Mouse (Mus musculus): Measurements from ENCODE around the gene Gipc3. TPM values are rescaled to one million over a fixed set of nuclear protein-coding genes. Genes with fewer than 3 reads are reported as not detected.

Gipc3 gene
- polyA plus RNA-seq, 1 experiment from 2014 or later: not detected

DNA sequence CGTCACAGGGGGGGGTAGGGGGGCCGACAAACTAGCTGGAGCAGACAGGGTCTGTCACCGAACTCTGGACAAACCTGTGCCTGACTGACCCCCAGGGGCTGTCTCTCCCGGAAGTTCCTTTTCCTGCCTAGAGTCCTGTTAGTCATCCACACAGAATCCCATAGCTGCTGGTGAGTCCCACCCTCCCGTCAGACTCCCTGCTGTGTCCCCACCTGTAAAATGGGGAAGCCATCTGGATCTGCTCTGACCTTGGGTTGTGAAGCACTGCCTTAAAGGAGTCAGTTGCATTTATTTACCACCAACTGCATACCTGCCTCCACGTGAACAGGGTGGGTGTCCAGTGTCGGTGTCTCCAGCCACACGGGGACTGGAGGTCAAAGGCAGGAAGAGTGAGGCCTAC lies 48.6 kb downstream of the Gipc3 start:
- ATAC-seq: no peak
- H3K27ac ChIP-seq (ENCODE audit: low read depth, low read length): no peak overlapping the region
- peak overlapping the region; percentile 56 for H3K4me3 ChIP-seq (ENCODE audit: low read depth, low read length)
- no peaks in the 10 kb centered on the region for H3K27me3 ChIP-seq (replicated peaks; ENCODE audit: control insufficient read depth, insufficient read depth, low read length)
- peaks cover 4% of the 10 kb centered on the region; the same call in 1 of the 2 replicates for H3K36me3 ChIP-seq (ENCODE audit: control insufficient read depth, insufficient read depth, low read length)
- H3K9ac ChIP-seq (ENCODE audit: low read length): peak overlapping the region; percentile 85
- WGBS: 61% methylated on average over 8 of the region's 8 CpGs
- DNase-seq (ENCODE audit: low spot score): no peak
- H3K4me1 ChIP-seq (ENCODE audit: control insufficient read depth, insufficient read depth, low read length): peaks cover 16% of the 10 kb centered on the region
- H3K9me3 ChIP-seq (replicated peaks; ENCODE audit: control insufficient read depth, low read length): no peaks in the 10 kb centered on the region
- peak overlapping the region; percentile 99 for H3K4me2 ChIP-seq (ENCODE audit: low read length)

DNA sequence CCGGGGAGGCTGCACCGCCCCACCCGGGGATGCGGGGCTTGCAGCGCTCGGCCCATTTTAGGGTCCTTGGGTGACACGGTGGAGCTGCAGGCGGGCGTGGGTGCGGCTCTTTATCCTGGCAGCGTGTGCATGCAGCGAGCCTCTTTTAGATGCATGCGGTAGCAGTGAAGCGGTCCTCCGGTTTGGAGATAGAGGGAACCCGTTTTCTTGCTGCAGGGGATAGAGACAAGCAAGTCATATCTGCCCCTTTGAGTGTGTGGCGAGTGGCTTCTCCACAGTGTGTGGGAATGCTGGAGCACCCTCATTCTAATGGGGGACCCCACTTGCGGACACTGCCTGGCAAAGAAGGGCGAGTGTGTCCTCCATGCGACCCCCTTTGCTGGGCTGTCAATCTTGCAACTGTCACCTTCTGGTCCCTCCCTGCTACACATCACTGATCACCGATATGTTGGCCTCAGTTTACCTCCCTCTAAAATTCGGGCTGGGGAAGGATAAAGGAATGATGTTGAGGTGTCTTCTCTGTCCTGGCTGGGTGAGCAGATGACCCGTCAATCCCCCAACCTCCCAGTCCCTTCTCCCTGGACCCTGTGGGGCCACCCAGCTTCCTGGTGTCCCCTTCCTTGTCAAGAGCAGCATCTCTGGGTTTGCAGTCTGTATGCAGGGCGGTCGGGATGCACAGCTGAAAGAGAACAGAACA lies 49.6 kb downstream of the Gipc3 start:
- no peaks in the 10 kb centered on the region for H3K9me3 ChIP-seq (replicated peaks; ENCODE audit: control insufficient read depth, low read length)
- 3% methylated on average over 25 of the region's 25 CpGs for WGBS
- peak overlapping the region; percentile 85 for H3K9ac ChIP-seq (ENCODE audit: low read length)
- peak overlapping the region; percentile 88 for H3K27ac ChIP-seq (ENCODE audit: low read depth, low read length)
- DNase-seq (ENCODE audit: low spot score) (no peak), ATAC-seq (no peak; the same call in 1 of the 2 replicates)
- H3K36me3 ChIP-seq (ENCODE audit: control insufficient read depth, insufficient read depth, low read length): peaks cover 4% of the 10 kb centered on the region; the same call in 1 of the 2 replicates
- H3K4me3 ChIP-seq (ENCODE audit: low read depth, low read length): peak overlapping the region; percentile 56
- peaks cover 16% of the 10 kb centered on the region for H3K4me1 ChIP-seq (ENCODE audit: control insufficient read depth, insufficient read depth, low read length)
- H3K4me2 ChIP-seq (ENCODE audit: low read length): peak overlapping the region; percentile 99
- no peaks in the 10 kb centered on the region for H3K27me3 ChIP-seq (replicated peaks; ENCODE audit: control insufficient read depth, insufficient read depth, low read length)

DNA sequence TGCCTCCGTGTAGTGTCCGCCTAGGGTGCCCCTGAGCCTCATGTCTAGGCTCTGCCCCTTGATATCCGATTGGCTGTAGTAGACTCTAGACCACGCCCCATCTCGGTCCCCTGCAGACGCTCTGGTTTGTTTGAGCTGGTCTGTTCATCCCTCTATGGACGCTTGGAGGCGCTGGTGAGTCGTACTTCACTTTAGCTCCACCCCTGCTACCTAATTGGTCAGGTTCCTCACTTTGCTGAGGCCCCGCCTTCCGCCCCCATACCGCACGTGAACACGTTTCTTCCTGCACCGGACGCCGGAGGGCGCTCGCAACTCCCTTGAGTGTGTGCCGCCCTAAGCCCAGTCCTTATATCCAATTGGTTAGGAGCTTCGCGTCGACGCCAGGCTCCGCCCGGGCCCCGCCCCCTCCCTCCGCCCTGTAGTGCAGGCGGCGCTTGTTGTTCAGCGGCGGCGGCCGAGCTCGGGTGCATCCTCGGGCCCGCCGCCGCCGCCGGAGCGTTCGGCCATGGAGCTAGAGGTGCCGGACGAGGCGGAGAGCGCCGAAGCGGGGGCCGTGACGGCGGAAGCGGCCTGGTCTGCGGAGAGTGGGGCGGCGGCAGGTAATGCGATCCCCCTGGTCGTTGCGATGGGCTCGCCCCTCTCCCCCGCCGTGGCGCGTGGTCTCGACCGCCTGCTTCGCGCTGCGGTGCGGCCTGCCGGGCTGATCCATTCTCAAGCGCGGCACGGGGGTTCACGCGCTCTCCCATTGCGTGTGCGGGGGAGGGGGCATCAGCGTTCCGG lies 50.3 kb downstream of the Gipc3 start, which contains the start of gene Pip5k1c:
TSS of gene Pip5k1c (plus strand) at position 410 of the 780 bp plus-strand sequence.
- peak within 1 kb of the TSS; percentile 99 for H3K4me2 ChIP-seq (ENCODE audit: low read length)
- H3K9ac ChIP-seq (ENCODE audit: low read length): peak within 1 kb of the TSS; percentile 85
- no peaks in the 10 kb centered on the region for H3K9me3 ChIP-seq (replicated peaks; ENCODE audit: control insufficient read depth, low read length)
- peaks cover 4% of the 10 kb centered on the region; the same call in 1 of the 2 replicates for H3K36me3 ChIP-seq (ENCODE audit: control insufficient read depth, insufficient read depth, low read length)
- peak within 1 kb of the TSS; percentile 56 for H3K4me3 ChIP-seq (ENCODE audit: low read depth, low read length)
- peak within 1 kb of the TSS; percentile 88 for H3K27ac ChIP-seq (ENCODE audit: low read depth, low read length)
- ATAC-seq (peak; percentile 96), DNase-seq (ENCODE audit: low spot score) (peak; percentile 99)
- peaks cover 16% of the 10 kb centered on the region for H3K4me1 ChIP-seq (ENCODE audit: control insufficient read depth, insufficient read depth, low read length)
- WGBS: 1% methylated on average over 76 of the region's 80 CpGs
- H3K27me3 ChIP-seq (replicated peaks; ENCODE audit: control insufficient read depth, insufficient read depth, low read length): no peaks in the 10 kb centered on the region

DNA sequence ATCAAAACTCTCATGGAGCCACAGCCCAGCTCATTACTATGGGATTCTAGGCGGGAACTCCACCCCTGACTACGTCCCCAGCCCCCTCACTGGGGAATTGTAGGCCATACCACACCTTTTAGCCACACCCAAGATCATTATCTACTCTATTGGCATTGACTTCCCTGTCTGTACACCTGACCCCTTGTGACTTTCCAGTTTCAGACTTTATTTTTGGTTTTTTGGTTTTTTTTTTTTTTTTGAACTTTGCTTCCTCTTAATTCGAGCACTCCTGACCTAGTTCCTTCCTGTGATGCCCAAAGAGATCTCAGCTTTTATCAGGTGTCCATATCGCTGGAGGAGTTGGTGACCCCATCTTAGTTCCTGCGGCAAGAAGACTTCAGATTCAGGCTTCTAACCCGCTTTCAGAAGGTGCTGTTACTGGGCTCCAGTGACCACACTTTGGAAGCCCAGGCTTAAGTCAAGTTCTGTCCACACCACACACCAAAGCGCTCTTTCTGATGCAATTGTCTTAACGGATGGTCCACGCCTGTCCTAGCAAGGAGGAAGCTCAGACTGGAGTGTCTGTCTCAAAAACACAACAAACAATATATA lies 51.5 kb downstream of the Gipc3 start, which contains the start of gene Tjp3:
TSS of gene Tjp3 (minus strand) at position 71 of the 594 bp plus-strand sequence.
- 75% methylated on average over 9 of the region's 9 CpGs for WGBS

DNA sequence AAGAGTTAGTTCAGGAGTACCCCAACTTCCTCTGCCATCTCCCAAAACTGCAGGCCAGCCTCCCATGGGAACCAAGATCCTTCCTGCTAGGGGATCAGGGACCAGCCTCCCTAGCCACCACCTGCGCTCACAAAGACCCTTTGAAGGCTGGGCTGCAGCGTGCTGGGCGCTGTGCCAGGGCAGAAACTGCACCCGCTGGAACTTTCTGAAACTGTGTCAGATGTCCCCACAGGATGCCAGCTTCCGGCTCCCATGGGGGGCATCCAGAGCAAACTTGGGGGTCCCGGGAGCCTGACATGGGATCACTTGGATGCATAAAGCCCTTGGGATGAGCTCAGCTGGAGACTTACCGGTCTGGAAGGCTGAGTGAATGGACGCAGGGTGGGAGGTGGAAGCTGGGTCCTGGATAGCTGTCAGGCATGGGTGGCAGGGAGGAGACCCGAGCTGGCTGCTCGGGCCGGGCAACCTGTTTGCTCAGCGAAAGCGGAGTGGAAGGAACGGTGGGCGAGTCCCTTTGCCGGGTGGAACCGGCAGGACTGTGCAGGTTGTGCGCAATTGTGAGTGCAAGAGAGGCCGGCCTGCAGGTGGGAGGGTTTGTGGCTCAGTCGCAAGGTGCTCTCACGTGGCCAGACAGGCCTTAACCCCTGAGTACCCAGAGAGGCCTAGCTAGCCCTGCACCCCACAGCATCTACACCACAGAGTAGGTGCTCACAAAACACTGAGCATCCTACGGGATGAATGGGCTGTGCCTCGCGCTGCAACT lies 52.2 kb downstream of the Gipc3 start:
- ATAC-seq: no peak
- H3K4me2 ChIP-seq (ENCODE audit: low read length): no peak overlapping the region
- no peak overlapping the region for H3K4me3 ChIP-seq (ENCODE audit: low read depth, low read length)
- DNase-seq (ENCODE audit: low spot score): peak; percentile 34
- H3K36me3 ChIP-seq (ENCODE audit: control insufficient read depth, insufficient read depth, low read length): peaks cover 4% of the 10 kb centered on the region; the same call in 1 of the 2 replicates
- WGBS: 11% methylated on average over 24 of the region's 24 CpGs
- H3K27me3 ChIP-seq (replicated peaks; ENCODE audit: control insufficient read depth, insufficient read depth, low read length): no peaks in the 10 kb centered on the region
- H3K4me1 ChIP-seq (ENCODE audit: control insufficient read depth, insufficient read depth, low read length): peaks cover 16% of the 10 kb centered on the region
- H3K9me3 ChIP-seq (replicated peaks; ENCODE audit: control insufficient read depth, low read length): no peaks in the 10 kb centered on the region
- H3K27ac ChIP-seq (ENCODE audit: low read depth, low read length): 0 out of 2 replicates have a peak overlapping the region, but pooled peaks have one; percentile 5
- H3K9ac ChIP-seq (ENCODE audit: low read length): peak overlapping the region; percentile 25; the same call in 1 of the 2 replicates

More for the DNA sequence above, 51.5 kb downstream of the Gipc3 start, which contains the start of gene Tjp3:
- H3K9me3 ChIP-seq (replicated peaks; ENCODE audit: control insufficient read depth, low read length): no peaks in the 10 kb centered on the region
- DNase-seq (ENCODE audit: low spot score): no peak
- H3K27ac ChIP-seq (ENCODE audit: low read depth, low read length): 0 out of 2 replicates have a peak within 1 kb of the TSS, but pooled peaks have one; percentile 5
- H3K9ac ChIP-seq (ENCODE audit: low read length): peak within 1 kb of the TSS; percentile 25; the same call in 1 of the 2 replicates
- peaks cover 4% of the 10 kb centered on the region; the same call in 1 of the 2 replicates for H3K36me3 ChIP-seq (ENCODE audit: control insufficient read depth, insufficient read depth, low read length)
- no peak for ATAC-seq
- no peak within 1 kb of the TSS for H3K4me2 ChIP-seq (ENCODE audit: low read length)
- no peaks in the 10 kb centered on the region for H3K27me3 ChIP-seq (replicated peaks; ENCODE audit: control insufficient read depth, insufficient read depth, low read length)
- peaks cover 16% of the 10 kb centered on the region for H3K4me1 ChIP-seq (ENCODE audit: control insufficient read depth, insufficient read depth, low read length)
- H3K4me3 ChIP-seq (ENCODE audit: low read depth, low read length): no peak within 1 kb of the TSS

DNA sequence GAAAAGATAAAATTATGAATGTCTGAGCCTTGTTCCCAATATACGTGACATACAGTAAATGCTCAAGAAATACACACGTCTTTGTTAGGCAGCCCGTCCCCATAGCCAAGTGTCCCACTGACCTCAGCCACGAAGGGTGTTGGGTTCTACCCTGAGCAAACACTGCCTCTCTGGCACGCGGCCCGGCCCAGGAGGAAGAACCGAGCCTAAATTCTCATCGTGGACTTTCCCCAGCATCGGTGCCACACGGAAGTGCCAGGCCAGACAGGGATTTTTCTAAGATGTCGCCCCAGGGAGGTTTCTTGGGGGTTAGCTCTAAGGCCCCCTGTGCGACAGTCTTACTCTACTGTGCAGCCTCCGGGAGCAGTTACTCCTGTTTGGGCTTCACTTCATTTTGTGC lies 53.3 kb downstream of the Gipc3 start:
- no peak overlapping the region for H3K4me3 ChIP-seq (ENCODE audit: low read depth, low read length)
- ATAC-seq: no peak
- DNase-seq (ENCODE audit: low spot score): no peak
- no peaks in the 10 kb centered on the region for H3K9me3 ChIP-seq (replicated peaks; ENCODE audit: control insufficient read depth, low read length)
- peaks cover 15% of the 10 kb centered on the region for H3K4me1 ChIP-seq (ENCODE audit: control insufficient read depth, insufficient read depth, low read length)
- WGBS: 65% methylated on average over 14 of the region's 14 CpGs
- no peak overlapping the region for H3K27ac ChIP-seq (ENCODE audit: low read depth, low read length)
- no peak overlapping the region for H3K9ac ChIP-seq (ENCODE audit: low read length)
- H3K4me2 ChIP-seq (ENCODE audit: low read length): no peak overlapping the region
- peaks cover 2% of the 10 kb centered on the region; the same call in 1 of the 2 replicates for H3K27me3 ChIP-seq (replicated peaks; ENCODE audit: control insufficient read depth, insufficient read depth, low read length)
- H3K36me3 ChIP-seq (ENCODE audit: control insufficient read depth, insufficient read depth, low read length): no peaks in the 10 kb centered on the region

DNA sequence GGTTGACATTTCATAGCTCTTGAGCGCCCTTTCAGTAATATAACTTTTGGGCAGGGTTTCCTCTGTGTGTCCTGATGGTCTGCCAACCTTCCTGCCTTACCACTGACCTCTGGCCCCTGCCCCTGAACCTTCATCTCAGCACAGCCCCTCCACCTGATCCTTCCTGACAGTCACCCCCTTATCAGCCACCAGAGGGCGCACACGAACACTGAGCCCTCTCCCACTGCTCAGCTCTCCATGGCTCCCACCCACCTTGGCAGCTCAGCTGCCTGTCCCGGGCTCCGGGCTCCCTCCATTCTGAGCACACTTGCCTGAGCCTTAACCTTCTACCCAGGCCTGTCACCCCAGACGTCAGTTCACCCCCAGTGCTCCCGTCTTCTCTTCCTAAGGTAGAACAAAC lies 53.8 kb downstream of the Gipc3 start:
- ATAC-seq (no peak), DNase-seq (ENCODE audit: low spot score) (peak; percentile 81)
- no peak overlapping the region for H3K4me2 ChIP-seq (ENCODE audit: low read length)
- H3K27ac ChIP-seq (ENCODE audit: low read depth, low read length): no peak overlapping the region
- no peak overlapping the region for H3K9ac ChIP-seq (ENCODE audit: low read length)
- H3K4me3 ChIP-seq (ENCODE audit: low read depth, low read length): no peak overlapping the region
- no peaks in the 10 kb centered on the region for H3K36me3 ChIP-seq (ENCODE audit: control insufficient read depth, insufficient read depth, low read length)
- peaks cover 9% of the 10 kb centered on the region for H3K4me1 ChIP-seq (ENCODE audit: control insufficient read depth, insufficient read depth, low read length)
- WGBS: 2% methylated on average over 7 of the region's 7 CpGs
- peaks cover 3% of the 10 kb centered on the region; the same call in 1 of the 2 replicates for H3K27me3 ChIP-seq (replicated peaks; ENCODE audit: control insufficient read depth, insufficient read depth, low read length)
- H3K9me3 ChIP-seq (replicated peaks; ENCODE audit: control insufficient read depth, low read length): no peaks in the 10 kb centered on the region

DNA sequence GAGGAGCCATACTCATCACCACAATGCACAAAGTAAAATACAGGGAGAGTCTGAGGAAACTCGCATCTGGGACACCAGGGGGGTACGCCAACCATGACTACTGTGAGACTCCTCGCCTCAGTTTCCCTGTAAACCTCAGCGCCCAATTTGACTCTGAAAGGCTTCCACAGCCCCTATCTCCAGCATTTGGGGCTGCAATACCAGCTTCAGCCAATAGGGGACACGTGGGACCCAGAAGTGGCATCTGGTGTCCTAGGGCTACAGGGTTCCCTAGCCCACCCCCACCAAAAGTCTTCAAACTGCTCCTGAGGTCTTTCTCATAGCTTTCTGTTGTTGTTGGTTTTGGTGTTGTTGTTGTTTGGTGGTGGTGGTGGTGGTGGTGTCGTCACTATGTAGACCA lies 54.5 kb downstream of the Gipc3 start:
- no peak for ATAC-seq
- Histone ChIP-seq H3K4me1 (ENCODE audit: control insufficient read depth, insufficient read depth, low read length) (peaks cover 3% of the 10 kb centered on the region; the same call in 1 of the 2 replicates), H3K4me2 (ENCODE audit: low read length) (no peak overlapping the region), H3K36me3 (ENCODE audit: control insufficient read depth, insufficient read depth, low read length) (no peaks in the 10 kb centered on the region), H3K27ac (ENCODE audit: low read depth, low read length) (no peak overlapping the region), H3K9ac (ENCODE audit: low read length) (no peak overlapping the region), H3K27me3 (replicated peaks; ENCODE audit: control insufficient read depth, insufficient read depth, low read length) (peaks cover 4% of the 10 kb centered on the region; the same call in 1 of the 2 replicates), H3K9me3 (replicated peaks; ENCODE audit: control insufficient read depth, low read length) (no peaks in the 10 kb centered on the region), H3K4me3 (ENCODE audit: low read depth, low read length) (no peak overlapping the region)
- WGBS: 34% methylated on average over 6 of the region's 6 CpGs
- no peak for DNase-seq (ENCODE audit: low spot score)

All from forebrain, embryonic 14.5 days (tissue).